Mouse (Mus musculus): ENCODE results near the gene Nfkb2.
A peak's percentile ranks its signal among the peaks of the same experiment; 100 is the strongest.

Gene Nfkb2

DNA sequence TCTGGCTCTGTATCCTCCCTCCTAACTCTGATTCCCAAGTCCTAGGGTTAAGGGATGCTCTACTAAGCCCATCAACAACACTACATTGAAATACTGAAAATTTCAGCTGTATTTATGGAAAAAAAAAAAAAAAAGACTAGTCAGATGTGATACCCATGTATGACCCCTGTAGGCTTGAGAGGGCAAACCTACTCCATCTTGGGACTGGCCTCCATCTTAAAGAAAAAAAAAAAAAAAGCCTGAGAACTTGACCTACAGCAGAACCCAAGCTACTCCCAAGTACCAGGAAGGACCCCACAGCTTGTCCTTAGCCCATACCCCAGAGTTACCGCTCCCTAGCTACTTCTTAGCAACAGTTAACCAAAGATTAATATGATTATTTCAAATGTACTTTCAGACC is 43.0 kb downstream of the Nfkb2 start:
- no peak for DNase-seq

DNA sequence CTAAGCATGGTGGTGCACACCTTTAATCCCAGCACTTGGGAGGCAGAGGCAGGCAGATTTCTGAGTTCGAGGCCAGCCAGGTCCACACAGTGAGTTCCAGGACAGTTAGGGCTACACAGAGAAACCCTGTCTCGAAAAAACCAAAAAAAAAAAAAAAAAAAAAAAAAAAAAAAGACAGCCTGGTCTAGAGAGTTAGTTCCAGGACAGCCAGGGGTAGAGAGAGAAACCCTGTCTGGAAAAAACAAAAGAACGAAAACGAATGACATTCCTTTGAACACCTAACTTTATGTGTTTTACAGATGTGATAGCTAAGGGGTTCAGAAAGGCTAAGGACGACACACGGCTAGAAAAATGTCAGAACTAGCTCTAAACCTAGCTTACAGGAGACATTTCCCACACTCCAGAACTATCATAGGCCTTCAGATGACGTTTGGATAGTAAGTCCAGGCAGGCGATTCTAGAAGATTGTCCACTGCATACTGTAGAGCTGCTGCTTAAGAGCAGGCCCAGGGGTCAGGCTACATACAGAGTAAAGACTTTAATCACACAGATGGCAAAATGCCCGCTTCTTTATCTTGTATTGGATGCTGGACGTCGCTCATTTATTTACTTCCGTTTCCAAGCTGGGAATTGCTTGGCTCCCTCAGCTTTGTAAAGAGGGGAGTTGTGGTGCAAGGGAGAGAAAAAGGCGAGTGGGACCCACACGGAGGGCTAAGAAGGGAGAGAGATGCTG is 44.0 kb downstream of the Nfkb2 start:
- peak; percentile 71 for DNase-seq

DNA sequence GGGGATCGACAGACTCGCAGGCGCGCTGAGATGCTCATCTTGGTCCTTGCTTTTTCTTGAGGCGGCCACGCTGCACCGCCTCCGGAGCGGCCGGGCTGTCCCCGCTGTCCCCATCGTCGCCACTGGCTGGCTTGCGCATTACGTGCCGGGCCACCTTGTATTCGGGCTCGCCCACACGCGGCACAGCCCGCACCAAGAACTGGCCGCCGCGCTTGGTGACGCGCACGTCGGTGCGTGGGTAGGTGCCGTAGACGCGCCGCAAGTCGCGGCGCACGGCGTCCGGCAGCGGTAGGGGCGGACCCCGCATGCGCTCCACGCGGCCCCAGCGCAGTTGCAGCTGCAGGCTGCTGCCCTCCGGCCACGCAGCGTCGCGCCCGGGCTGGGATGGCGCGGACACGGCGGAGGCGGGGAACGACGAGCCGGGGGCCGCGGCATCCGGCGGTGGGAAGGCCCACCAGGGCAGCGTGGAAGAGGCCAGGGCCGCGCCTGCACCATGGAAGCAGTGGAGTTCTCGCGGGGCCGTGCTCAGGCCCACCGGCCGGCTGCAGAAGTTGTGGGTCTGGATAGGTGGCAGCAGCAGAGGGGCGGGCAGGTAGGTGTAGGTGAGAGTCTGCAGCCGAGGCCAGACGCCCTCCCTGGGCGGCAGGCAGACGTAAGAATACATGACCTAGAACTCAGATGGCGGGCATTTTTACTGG is 44.8 kb downstream of the Nfkb2 start:
- peak; percentile 88 for DNase-seq

DNA sequence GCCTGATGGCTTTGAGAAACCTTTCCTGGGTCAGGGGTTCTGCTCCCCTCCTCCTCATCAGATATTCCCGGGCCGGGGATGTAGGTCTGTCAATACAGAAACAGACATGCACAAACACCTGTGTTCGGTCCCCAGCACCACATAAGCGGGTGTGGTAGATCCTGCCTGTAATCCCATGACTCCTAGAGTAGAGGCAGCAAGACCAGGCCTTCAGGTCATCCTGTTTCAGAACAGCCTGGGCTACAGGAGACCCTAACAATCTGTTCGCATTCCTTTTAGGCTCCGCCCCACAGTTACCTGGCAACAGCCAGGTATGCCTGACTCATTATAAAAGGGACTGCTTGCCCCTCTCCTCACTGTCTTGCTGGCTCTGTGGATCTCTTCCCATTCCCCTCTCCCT is 45.4 kb downstream of the Nfkb2 start:
- DNase-seq: peak; percentile 63

DNA sequence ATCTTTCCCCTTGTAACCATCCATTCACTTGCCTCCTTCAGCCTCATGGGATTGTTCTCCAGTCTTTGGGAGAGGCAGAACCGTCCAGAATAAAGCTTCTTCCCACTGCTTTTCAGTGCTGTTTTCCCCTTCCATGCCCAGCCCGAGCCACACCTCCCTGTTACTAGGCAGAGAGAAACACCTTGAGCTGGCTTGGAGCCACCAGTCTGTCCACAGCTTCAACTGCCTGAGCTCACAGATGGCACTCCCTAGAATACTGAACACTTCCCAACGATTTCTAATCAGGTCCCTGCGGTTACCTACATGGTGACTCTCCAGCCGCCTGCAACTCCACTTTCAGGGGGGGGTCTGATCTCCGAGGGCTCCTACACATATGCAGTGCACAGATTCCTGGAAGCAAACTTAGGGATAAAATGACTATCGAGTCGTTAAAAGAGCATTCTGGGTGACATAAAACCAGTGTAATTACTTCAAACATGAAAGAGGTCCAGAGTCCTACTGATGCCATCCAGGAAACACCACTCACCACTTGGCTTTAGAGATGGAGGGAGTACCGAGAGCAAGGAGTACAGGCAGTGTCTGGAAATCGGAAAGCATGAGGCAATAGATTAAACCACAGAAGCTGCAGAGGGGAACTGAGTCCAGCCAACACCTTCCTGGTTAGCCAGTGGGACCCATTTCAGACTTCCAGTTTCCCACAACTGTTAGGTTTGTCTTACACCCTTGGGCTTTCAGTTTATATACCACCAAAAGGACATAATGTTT is 46.2 kb downstream of the Nfkb2 start, which contains the start of gene 2310034G01Rik:
Gene 2310034G01Rik, minus strand, starts transcription at position 135 of the 765 bp plus-strand sequence.
- peak; percentile 68 for DNase-seq

DNA sequence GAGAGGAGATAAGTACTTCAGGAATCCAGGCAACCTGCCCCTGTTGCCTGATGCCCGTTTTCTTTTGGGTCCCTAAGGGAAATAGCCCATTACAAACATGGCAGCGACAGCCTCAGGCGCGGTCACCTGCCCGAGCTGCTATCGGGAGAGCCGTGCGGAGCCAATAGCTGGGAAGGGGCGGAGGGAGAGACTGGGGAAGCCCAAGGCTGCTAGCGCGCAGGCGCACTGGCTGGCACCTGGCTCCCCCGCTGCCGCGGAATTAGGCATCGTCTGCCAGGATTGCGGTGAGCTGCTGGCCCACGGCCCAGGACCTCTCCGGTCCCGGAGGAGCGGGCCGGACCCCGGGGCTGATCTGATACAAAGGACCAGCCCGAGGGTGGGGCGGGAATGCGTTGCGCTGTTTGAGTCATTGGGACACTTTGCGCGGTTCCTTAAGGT is 52.6 kb downstream of the Nfkb2 start:
- DNase-seq: peak; percentile 95

DNA sequence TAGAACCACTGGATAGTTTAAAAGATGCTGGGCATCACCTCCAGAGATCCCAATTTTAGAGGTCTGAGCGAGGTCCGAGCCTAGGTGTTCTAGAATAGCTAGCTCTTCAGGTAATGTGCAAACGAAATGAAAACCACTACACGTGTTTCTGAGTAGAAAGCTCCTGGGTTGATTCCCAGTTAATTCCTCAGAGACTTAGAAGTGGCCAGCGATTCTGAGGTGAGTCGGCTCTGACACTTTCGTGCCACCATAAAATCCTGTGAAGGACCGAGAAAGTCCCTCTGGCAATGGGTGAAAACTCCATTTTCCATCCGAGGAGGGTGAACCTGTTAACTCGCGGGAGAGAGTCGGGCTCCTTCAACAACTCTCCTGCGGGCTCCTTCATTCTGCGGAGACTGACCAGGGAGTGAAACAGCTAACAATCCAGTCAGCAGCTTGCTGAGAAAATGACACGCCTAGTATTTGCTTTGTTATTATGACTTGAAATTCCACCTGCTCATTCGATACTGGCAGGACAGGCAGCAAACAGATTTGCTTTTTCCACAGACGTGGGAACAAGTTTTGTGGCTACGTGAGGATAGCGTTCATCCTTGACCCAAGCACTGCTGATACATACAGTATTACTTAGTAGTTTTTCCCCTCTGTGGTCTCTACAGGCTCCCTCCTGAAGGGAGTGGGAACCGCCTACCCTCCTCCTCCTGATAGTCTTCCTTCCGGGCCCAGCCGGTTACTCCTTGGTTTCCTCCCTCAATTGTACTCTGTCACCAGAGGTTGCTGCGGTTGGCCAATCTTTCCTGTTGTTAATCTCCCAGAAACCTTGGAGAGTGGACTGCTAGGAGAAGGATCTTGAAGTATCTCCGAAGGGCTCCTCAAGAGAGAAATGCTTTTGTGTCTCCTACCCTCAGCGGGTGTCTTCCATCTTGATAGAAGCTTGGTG is 53.5 kb downstream of the Nfkb2 start:
- DNase-seq: no peak

DNA sequence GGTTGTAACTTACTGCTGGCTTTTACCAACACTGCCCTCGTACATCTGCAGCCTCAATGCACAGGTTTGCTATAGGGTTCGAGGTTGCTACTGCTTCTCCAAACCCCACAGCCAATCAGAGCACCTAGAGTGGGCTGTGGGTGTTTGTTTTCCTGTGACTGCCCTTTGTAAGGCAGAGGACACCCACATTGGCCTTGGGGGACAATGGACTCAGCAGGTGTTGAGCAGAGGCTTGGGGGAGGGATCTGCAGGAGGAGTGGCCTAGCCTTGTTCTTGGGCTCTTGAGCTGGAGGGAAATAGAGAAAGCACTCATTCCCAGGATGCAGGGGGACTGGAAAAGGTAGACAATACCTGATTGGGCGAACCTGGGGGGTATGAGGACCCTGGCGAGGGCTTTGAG is 54.3 kb downstream of the Nfkb2 start:
- DNase-seq: no peak
